Mouse (Mus musculus) gonadal fat pad, adult 2 months (tissue): ENCODE results near the gene Med19. TPM values are rescaled to one million over a fixed set of nuclear protein-coding genes. Genes with fewer than 3 reads are reported as not detected.
"Not testable (repeated sequence)": the region's sequence is repeated elsewhere in the genome, so short reads cannot be mapped to it uniquely, and the experiment has no call there.

Source experiments
- DNase-seq: peaks from one replicate; pipeline ENCODE4 v3.0.0-alpha.2; 2012; ENCODE audit warnings: low read depth
- polyA plus RNA-seq: library from polyadenylated mRNA; depleted of rRNA; stranded (reverse); fragments of >200 nt; gene quantifications from 2 replicates; pipeline ENCODE4 v1.2.3, GENCODE M21; 2012

The Med19 gene
- polyA plus RNA-seq, 1 experiment = 11.7 TPM

- no peak for DNase-seq
Observed at GRCm38 (mm10) chr2:84666081-84666480, 12.1 kb upstream of the Med19 start.

DNA sequence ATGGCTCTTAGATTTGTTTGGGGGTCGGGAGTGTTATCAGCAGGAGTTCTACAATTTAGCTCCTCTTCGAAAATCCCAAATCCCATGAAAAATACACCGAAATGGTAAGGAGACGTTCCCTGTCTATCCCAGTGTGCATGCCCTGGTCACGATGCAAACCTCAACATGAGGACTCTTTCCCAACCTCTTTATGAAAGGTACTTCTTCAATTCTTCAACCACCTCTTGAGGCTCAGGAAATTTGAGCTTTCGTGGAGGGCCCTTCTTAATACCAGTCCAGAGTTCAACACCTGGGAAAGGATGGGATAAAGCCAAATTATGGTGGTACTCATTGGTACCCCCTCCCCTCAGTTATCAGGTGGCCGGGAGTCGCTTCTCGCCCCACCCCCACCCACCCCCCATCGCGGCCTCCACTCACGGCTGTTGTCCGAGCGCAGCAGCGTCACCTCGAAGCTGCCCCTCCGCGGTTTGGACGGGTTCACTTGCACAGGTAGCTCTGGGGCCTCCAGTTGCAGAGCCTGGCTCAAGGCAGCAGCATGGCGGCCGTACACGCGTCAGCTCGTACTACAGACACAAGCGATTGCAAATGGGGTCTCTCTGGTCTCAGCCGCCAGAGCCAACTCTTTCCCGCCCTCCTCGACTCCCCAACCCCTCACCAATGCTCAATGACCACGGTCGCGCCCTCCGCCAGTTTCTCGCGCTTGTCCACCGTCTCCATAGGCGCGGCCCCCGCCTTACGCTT lies 8.2 kb upstream of the Med19 start:
- DNase-seq = no peak

DNA sequence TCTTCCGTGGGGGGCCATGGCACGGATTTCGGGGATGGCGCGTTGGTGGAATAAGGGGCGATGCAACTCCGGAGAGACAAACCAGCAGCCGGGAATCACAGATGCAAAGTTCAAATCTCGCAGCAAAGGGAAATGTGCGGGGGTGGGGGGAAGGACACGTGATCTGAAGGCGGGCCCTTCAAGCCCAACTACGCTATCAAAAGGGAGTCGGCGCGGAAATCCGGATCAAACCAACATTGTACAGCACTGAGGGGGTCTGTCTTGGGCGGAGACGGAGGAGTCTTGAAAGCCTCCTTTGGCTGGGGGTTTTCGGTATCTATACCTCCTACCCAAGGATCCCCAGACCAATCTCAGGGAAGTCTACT lies 7.7 kb upstream of the Med19 start, which contains the start of gene Selenoh:
Selenoh (minus strand) TSS at position 202 of the 365 bp plus-strand sequence.
- no peak for DNase-seq

DNA sequence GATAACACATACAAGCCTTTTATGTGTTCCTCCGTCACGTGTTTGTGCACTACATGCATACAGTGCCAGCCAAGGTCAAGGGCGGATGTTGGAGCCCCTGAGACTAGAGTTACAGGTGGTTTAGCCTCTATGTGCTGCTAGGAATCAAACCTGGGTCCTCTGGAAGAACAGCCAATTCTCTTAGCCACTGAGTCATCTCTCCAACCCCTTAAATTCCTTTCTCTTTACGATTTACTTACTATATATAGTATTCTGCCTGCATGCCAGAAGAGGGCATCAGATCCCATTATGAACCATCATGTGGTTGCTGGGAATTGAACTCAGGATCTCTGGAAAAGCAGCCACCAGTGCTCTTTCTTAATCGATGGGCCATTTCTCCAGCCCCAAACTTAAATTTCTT lies 6.7 kb upstream of the Med19 start:
- DNase-seq = not testable (repeated sequence)

- no peak for DNase-seq
Observed at GRCm38 (mm10) chr2:84677270-84677967, 783 bp upstream of the Med19 start.

GRCm38 (mm10) chr2:84679016-84679415 lies 814 bp downstream of the Med19 start, which contains the start of gene Tmx2:
TSS of gene Tmx2 (minus strand) at chr2:84679140.
- DNase-seq = no peak

GRCm38 (mm10) chr2:84682605-84683183 lies 4.5 kb downstream of the Med19 start:
- no peak for DNase-seq

DNA sequence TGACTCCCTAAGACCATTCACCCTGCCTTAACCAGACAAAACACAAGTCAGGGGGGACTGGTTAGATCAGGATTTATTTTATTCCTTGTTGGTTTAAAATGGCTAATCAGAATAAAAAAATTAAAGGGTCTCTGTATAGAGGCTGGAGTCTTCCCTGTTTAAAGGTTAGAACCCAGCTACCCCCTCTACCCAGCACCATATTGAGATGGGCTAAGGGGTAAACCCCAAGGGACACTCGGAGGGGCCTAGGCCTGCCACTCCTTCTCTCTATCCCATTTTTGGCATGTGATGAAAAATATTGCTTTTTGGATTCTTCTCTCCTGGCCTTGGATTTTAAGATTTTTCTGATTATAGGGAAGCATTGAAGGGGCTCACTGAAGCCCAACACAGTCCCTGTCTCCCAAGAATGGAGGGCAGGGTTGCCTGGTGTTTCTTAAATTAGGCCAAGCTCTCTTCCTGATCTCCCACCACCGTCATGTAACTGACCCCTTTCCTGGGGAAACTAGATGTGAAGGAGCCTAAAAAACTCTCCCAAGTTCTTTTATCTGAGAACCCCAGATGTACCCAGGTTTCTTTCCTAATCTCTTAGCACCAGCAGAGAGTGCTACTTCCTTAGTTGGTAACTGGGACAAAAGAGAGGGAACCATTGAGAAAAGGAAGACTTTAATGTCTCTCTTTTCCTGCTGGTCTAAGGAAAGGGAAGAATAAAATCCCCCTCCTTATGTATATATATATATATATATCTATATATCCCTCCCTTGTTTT lies 10.1 kb downstream of the Med19 start:
- no peak for DNase-seq

GRCm38 (mm10) chr2:84690050-84690449 lies 11.8 kb downstream of the Med19 start:
- DNase-seq = no peak

GRCm38 (mm10) chr2:84695007-84695695 lies 16.9 kb downstream of the Med19 start:
- no peak for DNase-seq

- no peak for DNase-seq
Observed at GRCm38 (mm10) chr2:84703497-84703896, 25.3 kb downstream of the Med19 start.

DNA sequence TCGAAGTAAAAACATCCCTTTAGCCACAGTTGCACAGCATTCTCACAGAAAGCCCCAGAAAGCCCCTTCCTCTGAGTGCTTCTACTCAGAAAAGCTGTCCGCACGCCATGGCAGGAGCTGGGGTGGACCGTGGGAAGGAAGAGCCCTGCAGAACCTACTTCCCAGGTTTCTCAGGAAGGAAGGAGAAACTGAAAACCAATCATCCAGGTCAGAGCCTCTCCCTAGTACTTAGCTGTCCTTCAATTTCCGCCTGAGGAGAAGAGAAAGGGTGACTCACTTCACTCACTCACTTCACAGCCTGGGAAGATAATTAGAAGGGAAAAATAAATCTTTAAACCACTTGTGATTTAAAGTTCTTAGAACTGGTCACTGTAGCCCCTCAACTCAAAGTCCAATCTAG lies 26.1 kb downstream of the Med19 start:
- DNase-seq = no peak

GRCm38 (mm10) chr2:84705295-84705694 lies 27.1 kb downstream of the Med19 start:
- no peak for DNase-seq

- no peak for DNase-seq
Observed at GRCm38 (mm10) chr2:84707523-84707922, 29.3 kb downstream of the Med19 start.

DNA sequence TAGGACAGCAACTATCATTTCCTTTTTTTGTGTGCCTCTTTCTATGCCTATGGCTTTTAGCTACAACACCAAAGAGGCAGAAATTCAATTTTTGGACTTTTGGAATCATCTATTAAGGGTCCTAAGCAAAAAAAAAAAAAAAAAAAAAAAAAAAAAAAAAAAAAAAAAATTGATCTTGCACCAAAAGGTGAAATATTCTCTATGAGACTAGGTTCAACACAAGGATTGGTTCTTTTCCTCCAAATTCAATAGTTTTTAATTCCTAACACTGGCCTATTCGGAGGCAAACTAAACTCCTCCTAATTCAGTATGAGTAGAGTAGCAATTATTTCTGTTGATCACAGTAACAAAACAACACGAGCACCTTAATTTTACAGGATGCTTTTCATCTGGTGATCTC lies 33.7 kb downstream of the Med19 start:
- DNase-seq = no peak

GRCm38 (mm10) chr2:84714422-84714810 lies 36.2 kb downstream of the Med19 start:
- DNase-seq = no peak

- DNase-seq = no peak
Observed at GRCm38 (mm10) chr2:84714811-84715561, 36.8 kb downstream of the Med19 start, which contains the start of gene Zdhhc5. TSS of gene Zdhhc5 (minus strand) at chr2:84715180.

DNA sequence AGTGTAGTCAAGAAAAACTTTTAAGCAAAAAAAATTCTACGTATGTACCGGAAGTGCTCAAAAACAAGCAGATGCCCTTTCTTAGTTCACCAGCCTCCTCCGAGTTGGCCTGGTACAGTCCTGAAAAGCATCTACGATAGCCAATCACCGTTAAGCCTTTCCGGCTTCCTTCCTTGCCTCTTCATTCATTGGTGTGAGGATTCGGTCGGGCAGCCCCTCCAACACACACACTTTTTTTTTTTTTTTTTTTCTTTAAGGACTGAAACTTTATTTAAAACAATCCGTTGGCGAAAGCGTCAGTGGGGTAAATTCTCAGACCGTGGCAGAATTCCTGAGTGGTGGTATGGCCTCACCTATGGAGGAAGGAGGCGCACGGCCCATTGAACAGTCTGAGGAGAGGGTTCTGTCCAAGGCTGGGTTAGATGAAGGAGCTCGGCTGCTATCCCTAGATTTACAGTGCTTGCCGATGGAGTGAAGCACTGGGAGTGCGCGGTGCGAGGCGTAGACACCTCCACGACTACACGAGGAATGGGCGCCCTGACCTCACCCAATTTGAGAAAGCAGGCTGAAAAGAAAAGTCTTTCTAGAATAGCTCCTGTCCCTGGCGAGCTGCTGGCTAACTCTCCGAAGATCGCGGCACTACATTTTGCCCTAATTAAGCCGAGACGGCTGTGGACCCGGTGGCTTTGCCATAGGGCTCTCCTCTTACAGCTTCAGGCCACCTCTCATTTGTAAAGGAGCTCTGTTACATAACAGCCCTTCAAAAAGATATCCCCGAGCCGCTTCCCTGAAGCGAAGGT lies 37.6 kb downstream of the Med19 start:
- peak; percentile 79 for DNase-seq

- no peak for DNase-seq
Observed at GRCm38 (mm10) chr2:84716423-84717355, 38.5 kb downstream of the Med19 start.
